Mouse (Mus musculus) ovary, postnatal 10 days (tissue): Measurements from ENCODE around the gene Ino80b.

ENCODE experiments used
- DNase-seq: peaks from one replicate; pipeline ENCODE4 v3.0.0; 2022; ENCODE audit warnings: low spot score

Ino80b gene

GRCm38 (mm10) chr6:83084477-83084876, 40.8 kb downstream of the Ino80b start:
- DNase-seq: no peak

- DNase-seq: no peak
Measured at GRCm38 (mm10) chr6:83083497-83083896, 41.7 kb downstream of the Ino80b start.

GRCm38 (mm10) chr6:83080210-83080609, 45.0 kb downstream of the Ino80b start:
- no peak for DNase-seq

- DNase-seq: peak; percentile 96
Measured at GRCm38 (mm10) chr6:83078324-83078858, 46.8 kb downstream of the Ino80b start.

- DNase-seq: no peak
Measured at GRCm38 (mm10) chr6:83077630-83078323, 47.5 kb downstream of the Ino80b start, which contains the start of gene Pcgf1. Pcgf1 (plus strand) TSS chr6:83077869.

GRCm38 (mm10) chr6:83074979-83075378, 50.3 kb downstream of the Ino80b start:
- DNase-seq: no peak
